Mouse (Mus musculus): ENCODE measurements at regions not wholly inside any gene's neighbourhood (a gene's known extent, or its start where the extent isn't known, plus 50 kb on each side); places are given as distances from the start of the nearest gene placed in this dataset.

DNA sequence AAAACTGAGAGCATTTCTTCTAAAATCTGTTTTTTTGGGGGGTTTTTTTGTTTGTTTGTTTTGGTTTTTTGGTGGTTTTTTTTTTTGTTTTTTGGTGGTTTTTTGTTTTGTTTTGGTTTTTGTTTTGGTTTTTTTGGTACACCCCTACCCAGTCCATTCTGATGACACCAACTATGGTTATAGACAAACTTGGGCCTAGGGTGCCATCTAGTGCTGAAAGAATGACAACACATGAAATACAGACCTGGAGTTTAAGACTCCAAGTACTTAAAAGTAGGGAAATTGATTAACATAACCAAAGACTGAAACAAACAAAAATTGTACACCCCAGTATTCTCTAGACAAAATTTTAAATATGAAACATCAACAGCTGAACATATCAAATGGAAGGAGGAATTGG, 76.0 kb upstream of the Ano5 start:
- in situ Hi-C loops (cut with MboI, MseI), result no loop called here

DNA sequence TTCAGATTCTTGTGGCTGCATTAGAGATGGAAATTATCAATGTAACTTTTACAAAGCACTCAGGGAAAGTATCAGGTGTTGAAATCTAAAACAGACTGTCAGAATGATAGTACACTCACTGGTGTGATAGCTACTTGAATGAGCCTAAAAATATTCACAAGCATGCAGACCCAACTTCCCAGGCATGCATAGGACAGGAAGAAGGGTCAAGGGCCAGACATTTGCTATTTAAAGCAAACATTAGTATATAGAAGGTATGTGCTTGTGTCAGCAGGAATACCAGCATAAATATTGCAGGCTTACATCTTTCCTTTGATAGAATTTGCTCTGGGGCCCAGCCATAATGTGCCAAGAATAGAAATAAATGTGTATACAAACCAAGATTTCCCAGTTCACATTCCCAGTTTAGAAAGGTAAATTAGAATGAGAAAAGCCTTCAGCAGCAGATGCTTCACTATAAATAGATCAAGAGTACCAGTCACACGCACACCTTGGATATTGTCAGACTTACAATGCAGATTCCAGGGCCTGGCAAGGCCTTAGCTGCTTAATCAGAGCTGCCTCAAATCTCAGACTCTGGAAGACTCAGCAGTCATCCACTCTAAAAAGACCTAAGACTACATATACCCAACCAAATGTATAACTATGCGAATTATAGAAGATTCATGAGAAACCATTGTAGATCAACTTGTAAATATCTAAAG, 55.7 kb upstream of the Ano5 start:
- in situ Hi-C loops (cut with MboI, MseI), result loop anchor here (10.0 kb wide), 1 partner anchor 1500 kb away; no protein-coding TSS in a partner anchor

DNA sequence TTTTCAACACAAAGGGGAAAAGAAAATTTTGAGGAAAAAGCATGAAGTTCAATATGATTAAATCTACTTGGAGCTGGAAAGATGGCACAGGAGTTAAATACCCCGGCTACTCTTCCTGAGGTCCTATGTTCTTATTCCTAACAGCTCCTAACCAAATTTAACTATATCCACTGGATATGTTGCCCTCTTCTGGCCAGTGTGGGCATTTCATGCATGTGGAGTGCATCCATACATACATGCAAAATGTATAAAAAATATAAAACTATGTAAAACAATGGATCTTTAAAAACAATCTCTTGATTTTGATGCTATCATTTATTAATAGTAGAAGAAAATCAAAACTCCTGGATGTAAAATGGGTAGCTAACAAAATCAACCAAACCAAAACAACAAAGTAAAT, 52.1 kb upstream of the Ano5 start:
- in situ Hi-C loops (cut with MboI, MseI), result loop anchor here (10.0 kb wide), 1 partner anchor 1504 kb away; no protein-coding TSS in a partner anchor

Measured in T-helper 1 cell (primary cell).